Mouse (Mus musculus) heart, postnatal 0 days (tissue): ENCODE measurements around the gene Ppil6.

Experiments used
- CTCF ChIP-seq: IDR thresholded peaks from 2 replicates; pipeline ENCODE4 v1.5.1; 2016; ENCODE audit warnings: antibody characterized with exemption, control low read depth, low read depth
- EP300 ChIP-seq: IDR thresholded peaks from 2 replicates; pipeline ENCODE4 v1.6.1; 2016; ENCODE audit warnings: antibody characterized with exemption, low read depth

- TF ChIP-seq CTCF (no peak), EP300 (no peak)
Measured at GRCm38 (mm10) chr10:41529972-41530371, 39.7 kb downstream of the Ppil6 start.
